Mouse (Mus musculus) myocyte (in vitro differentiated cells): ENCODE measurements around the gene Pdia5.

Experiments used
- MAX ChIP-seq: IDR thresholded peaks from one replicate; pipeline ENCODE4 v1.6.1; 2011; ENCODE audit warnings: low read depth, mild to moderate bottlenecking, control low read depth
- POLR2A ChIP-seq: IDR thresholded peaks from one replicate; pipeline ENCODE4 v1.6.1; 2011; ENCODE audit warnings: low read depth, mild to moderate bottlenecking, control low read depth, moderate library complexity; ENCODE audit not compliant: insufficient read length
- TCF12 ChIP-seq: IDR thresholded peaks from one replicate; pipeline ENCODE4 v1.6.1; 2011; ENCODE audit warnings: mild to moderate bottlenecking, control low read depth; ENCODE audit not compliant: poor library complexity, insufficient read depth, severe bottlenecking
- USF1 ChIP-seq: IDR thresholded peaks from one replicate; pipeline ENCODE4 v1.6.1; 2011; ENCODE audit warnings: low read depth, mild to moderate bottlenecking, control low read depth, moderate library complexity

- TF ChIP-seq USF1: no peak
- no peak for TF ChIP-seq POLR2A
- no peak for TF ChIP-seq TCF12
- no peak for TF ChIP-seq MAX
Observed at GRCm38 (mm10) chr16:35484526-35485233, 6.0 kb downstream of the Pdia5 start.
